Mouse (Mus musculus): Measurements from ENCODE around the gene Lpar2.

DNA sequence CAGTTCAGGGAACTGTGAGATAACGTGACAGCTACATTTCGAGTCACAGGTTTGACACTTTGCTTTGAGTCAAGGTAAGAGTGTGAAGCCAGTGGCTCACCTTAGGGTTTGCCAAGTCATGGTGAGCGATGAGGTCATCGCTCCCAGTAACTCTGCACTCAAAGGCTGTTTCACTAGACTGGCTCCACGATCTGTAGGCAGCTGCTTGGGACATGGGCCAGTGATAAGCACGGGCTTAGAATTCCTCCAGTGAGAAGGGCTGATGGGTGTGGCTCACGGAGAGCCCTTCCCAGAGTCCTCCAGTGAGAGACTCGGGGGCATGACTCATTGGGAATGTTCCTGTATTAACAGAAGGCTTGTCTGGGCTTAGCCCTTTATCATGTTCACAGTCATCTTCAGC, 26.7 kb downstream of the Lpar2 start:
- TF ChIP-seq CTCF (IDR thresholded peaks at IDR 0.05; ENCODE audit: low read depth, low read length) (no peak), POLR2A (IDR thresholded peaks at IDR 0.05; ENCODE audit: borderline replicate concordance, low read depth, low read length) (no peak)

All from bone marrow macrophage, adult 2 months (primary cell).